Mouse (Mus musculus): ENCODE results near the gene Hfe2.
"Not testable (repeated sequence)": the region's sequence is repeated elsewhere in the genome, so short reads cannot be mapped to it uniquely, and the experiment has no call there.

Hfe2 gene

DNA sequence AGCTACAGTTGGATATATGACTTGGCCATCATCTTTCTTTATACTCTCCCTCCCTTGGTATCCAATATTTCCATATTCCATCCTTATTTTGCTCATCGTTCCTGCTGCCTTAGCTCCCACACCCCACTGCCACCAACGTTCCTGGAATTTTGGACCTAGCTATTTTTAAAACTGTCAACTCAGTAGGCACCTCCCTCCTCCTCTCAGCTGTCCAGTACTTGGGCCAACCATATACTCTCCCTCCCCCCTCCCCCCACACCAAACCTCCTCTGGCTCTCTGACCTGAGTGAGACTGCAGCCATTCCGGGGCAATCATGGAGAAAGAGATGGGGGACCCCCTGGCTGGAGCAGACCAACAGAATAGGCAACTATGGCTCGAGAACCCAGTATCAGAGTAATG lies at the start of gene Hfe2:
Gene Hfe2 (plus strand): TSS at position 259 of the 400 bp plus-strand sequence.
- in situ Hi-C loops (cut with MboI; ENCODE audit: low sequenced_read_pairs), result no loop called here

DNA sequence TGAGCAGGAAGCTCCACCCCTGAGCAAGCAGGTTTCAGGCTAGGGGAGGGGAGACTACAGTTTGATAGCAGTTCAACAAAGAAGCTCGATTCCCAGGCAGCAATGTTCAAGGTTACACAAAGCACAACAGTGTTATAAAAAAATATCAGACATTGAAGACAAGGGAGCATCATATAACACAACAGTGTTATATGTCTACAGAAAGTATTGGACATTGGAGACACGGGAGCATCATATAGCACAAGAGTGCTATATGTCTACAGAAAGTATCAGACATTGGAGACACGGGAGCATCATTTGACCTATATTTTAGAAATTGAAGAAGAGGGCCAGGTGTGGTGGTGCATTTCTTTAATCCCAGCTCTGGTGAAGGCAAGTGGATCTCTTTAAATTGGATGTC lies 47.9 kb upstream of the Hfe2 start:
- in situ Hi-C loops (cut with MboI; ENCODE audit: low sequenced_read_pairs), result no loop called here

DNA sequence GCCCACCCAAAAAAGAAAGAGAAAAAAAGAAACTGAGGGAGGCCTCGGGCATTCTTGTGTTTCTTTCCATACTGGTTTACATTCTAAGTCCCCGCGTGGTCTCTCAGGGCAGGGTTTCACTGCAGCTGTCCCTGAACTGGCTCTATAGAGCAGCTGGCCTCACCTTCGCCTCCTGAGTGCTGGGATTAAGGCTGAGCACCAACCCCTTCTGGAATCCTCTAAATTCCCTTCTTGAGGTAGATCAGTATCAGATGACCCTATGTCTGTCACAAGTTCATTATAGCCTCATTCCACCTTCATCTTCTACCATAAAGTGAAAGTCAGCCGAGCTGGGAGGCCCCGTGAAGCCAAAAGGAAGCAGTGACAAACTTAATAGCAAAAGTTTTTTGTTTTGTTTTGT lies 47.4 kb upstream of the Hfe2 start:
- in situ Hi-C loops (cut with MboI; ENCODE audit: low sequenced_read_pairs), result no loop called here

DNA sequence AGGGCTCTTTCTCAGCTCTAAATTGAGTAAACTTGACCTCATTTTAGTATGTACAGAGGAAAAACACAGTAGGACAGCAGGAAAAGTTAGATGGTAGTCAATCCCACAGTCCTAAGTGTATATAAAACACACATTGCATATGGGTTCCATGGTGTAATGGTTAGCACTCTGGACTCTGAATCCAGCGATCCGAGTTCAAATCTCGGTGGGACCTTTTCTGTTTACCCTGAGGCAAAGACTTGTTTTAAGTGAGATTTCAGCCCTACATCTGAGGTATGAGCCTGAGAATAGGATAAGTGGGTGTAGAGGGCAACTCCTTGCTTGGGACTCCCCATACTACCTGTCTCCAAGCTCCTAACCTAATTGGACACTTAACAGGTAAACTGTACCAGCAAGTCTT lies 45.7 kb upstream of the Hfe2 start:
- in situ Hi-C loops (cut with MboI; ENCODE audit: low sequenced_read_pairs), result no loop called here

DNA sequence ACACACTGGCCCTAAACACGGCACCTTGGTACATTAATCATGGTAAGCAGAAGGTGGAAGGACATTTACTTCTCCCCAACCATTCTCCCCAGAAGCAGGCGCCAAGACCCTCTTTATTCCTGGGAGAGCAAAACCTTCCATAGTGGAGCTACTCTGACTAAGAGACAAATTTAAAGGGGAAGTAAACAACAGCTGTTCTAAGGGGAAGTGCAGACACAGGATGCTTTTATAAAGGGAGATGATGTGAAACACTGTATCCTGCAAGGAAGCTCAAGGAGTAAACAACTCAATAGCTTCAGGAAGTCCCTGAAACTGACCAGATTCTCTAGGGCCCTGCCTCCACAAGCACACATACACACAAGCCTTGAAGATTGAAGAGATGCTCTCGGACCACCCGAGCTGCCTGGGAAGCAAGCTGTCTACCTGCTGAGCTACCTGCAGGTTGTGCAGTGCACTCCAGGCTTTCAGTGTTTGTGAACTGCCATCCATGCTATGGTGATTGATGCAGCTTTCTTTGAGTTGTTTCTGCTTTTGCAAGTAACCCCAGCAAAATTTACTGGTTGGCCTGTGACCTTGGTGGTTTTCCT lies 44.2 kb upstream of the Hfe2 start:
- in situ Hi-C loops (cut with MboI; ENCODE audit: low sequenced_read_pairs), result no loop called here

DNA sequence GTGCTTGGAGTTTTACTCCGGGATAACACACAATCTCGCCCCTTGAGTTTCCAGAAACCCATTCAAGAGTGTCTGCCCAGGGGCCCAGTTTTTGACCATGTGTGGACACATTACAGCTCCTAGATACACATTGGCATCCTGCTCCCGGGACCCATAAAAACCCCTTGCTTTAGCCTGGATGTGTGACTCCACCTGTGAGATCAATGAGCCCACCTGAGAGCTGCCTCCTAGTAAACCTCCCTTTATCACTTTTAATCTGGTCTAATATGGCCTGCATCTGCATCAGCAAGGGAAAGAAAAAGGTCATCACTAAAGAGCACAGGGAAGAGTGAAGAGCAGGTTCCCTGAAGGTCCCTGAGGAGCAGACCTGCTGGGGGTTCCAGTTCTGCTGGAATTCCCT lies 43.1 kb upstream of the Hfe2 start:
- in situ Hi-C loops (cut with MboI; ENCODE audit: low sequenced_read_pairs), result no loop called here

DNA sequence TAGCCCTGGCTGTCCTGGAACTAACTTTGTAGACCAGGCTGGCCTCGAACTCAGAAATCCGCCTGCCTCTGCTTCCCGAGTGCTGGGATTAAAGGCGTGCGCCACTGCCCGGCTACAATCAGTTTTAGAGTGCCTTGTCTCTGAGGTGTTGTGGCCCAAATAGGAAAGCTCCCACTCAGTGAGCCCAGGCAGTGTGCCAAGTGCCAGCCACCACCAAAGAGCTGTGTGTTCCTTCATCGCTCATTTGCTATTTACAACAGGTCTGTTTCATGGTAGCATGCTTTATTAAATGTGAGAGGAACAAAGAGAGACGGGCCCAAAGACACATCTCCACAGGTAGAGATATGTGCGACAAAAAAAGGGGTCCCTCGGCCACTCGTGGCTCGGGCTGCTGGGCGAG lies 42.5 kb upstream of the Hfe2 start:
- in situ Hi-C loops (cut with MboI; ENCODE audit: low sequenced_read_pairs), result no loop called here

DNA sequence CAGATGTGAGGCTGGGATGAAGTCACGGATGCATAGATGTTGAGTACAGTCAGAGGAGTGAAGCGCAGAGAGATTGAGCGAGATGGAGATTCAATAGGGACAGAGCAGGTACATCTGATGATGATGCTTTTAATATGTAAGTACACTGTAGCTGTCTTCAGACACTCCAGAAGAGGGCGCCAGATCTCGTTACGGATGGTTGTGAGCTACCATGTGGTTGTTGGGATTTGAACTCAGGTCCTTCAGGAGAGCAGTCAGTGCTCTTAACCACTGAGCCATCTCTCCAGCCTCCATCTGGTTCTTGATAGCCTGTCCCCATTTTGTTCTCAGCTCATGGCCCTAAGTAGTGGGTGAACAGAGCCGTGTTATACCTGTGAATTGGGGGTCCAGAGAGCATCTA lies 41.9 kb upstream of the Hfe2 start:
- in situ Hi-C loops (cut with MboI; ENCODE audit: low sequenced_read_pairs), result not testable (repeated sequence)

DNA sequence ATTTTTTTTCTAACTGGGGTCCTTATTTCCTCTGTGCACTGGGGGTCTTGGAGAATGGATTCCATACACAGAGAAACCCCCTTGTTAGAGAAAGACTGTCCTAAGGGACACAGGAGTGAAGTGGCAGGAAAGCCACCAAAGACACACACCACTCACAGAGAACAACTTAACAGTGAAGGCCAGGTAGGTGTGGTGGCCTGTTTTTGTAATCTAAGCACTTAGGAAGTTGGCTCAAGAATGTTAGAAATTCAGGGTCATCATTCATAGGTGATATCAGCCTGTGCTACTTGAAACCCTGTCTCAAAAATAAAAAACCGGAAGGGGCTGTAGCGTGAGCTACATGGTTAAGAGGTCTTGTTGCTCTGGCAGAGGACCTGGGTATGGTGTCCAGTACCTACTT lies 41.0 kb upstream of the Hfe2 start:
- in situ Hi-C loops (cut with MboI; ENCODE audit: low sequenced_read_pairs), result no loop called here

DNA sequence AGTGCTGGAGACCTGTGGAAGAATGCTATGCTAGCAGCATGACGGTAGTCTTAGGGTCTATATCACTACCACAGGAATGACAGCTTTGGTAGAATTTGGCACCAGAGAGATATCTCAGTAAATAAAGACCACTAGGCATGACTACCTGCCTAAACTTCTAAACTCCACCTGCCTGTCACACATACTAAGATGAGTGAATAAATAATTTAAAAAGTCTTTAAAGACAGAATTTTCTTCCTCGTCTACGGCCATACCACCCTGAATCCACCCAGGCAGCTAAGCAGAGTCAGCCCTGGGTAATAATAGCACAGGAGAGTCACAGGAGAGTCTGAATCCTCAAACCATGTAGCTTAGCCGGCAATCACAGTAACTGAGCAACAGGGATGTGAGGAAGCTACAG lies 40.1 kb upstream of the Hfe2 start:
- in situ Hi-C loops (cut with MboI; ENCODE audit: low sequenced_read_pairs), result no loop called here

DNA sequence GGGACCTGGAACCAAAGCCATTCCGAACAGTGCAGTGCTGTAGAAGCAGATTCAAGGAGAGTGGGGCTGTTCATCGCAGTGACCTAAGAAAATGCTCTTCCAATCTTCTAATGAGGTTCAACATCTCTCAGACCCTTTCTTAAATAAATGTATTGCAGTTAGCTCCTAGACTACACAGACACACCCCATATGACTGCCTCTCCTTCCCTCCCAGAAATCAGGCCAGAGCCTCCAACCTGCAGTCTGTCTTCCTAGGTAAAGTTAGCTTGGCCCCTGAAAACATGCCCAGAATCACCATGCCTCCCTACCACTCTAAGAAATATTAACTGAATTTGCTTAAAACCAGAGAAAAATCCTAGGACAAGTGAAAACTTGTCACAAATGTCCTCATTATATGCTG lies 39.6 kb upstream of the Hfe2 start:
- in situ Hi-C loops (cut with MboI; ENCODE audit: low sequenced_read_pairs), result no loop called here

DNA sequence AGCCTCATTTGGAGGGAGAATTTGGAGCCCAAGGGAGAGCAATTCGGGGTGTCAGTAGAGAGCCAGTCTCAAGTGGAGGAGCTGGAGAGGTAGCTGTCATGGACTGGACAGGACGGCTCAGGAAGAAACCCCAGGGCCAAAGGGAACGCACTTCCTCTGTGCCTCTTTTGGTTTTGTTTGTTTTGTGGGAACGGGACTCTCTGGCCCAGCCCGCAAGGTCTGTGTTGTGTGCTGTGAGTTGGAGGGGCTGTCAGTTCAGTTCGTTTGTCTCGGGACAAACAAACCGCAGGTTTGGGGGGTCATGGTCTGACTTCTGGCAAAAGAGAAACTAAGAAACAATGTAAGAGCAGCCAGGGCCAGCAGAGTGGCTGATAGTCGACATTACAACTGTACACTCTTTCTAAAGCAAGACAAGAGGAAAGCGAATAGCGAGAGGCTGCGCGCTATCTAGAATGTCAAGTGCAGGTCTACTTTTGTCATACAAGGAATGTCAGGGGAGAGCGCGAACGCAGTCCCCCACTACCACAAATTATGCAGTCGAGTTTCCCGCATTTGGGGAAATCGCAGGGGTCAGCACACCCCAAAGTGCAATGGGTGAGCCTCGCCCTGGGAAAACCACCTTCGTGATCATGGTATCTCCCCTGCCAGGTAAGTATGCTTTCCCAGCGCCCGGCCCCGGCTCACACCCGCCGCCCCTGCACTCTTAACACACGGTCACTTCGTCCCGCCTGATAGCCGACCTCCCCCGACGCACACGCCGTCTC lies 38.7 kb upstream of the Hfe2 start:
- in situ Hi-C loops (cut with MboI; ENCODE audit: low sequenced_read_pairs), result not testable (repeated sequence)

DNA sequence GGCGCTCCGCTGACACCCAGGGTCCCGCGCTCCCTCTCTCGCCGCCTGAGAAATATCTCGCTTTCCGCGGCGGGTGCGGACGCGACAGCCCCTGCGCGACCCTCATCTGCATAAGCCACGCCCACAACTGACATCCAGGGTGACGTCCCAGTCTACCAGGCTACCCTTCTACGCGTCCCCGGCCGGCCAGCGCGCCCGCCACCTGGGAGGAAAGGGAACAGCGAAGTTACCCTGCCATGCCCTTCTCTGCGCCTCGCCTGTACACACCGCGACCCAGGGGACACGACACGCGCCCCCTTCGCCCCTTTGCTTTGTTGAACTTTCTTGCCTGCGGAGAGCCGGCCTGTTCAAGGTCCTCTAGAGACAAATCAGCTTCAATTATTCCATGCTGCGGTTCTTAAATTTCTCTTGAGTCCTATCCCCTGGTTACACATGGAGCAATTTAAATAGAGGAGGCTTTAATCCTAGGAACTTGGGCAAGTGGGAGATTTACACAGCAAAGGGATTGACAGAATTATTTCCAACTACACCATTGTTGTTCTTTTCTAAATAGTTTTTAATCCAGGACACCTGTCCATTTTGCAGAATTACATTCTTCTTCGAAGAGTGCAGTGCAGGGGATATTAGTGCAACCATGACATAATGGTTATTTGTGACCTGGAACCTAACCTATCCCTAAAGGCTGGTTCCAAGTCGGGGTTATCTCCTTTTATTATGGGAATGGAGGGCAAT lies 38.0 kb upstream of the Hfe2 start:
- in situ Hi-C loops (cut with MboI; ENCODE audit: low sequenced_read_pairs), result not testable (repeated sequence)

DNA sequence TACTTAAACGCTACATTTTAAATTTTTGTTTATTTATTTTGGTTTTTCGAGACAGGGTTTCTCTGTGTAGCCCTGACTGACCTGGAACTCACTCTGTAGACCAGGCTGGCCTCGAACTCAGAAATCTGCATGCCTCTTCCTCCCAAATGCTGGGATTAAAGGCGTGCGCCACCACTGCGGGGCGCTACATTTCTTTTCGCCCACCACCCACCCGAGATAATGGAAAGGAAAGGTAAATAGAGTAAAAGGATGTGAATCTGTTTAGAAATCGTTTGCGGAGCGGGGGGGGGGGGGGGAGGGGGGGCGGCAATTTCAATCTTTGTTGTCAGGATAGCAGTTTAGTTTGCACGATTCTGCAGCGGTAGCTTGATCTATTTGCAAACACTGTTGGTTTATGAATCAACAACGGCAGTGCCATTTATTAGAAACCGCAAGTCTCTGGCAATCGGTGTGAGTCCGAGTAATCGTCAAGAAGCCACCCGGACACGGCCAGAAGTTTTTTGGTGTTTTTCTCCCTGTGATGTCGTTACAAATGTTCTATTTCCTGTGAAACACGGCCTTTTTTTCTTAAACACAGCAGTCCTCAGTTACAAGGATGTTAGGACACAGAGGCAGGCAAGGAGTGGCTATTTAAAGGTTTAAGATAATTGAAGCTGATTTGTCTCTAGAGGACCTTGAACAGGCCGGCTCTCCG lies 37.2 kb upstream of the Hfe2 start:
- in situ Hi-C loops (cut with MboI; ENCODE audit: low sequenced_read_pairs), result no loop called here

DNA sequence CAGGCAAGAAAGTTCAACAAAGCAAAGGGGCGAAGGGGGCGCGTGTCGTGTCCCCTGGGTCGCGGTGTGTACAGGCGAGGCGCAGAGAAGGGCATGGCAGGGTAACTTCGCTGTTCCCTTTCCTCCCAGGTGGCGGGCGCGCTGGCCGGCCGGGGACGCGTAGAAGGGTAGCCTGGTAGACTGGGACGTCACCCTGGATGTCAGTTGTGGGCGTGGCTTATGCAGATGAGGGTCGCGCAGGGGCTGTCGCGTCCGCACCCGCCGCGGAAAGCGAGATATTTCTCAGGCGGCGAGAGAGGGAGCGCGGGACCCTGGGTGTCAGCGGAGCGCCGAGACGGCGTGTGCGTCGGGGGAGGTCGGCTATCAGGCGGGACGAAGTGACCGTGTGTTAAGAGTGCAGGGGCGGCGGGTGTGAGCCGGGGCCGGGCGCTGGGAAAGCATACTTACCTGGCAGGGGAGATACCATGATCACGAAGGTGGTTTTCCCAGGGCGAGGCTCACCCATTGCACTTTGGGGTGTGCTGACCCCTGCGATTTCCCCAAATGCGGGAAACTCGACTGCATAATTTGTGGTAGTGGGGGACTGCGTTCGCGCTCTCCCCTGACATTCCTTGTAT lies 36.6 kb upstream of the Hfe2 start:
- in situ Hi-C loops (cut with MboI; ENCODE audit: low sequenced_read_pairs), result not testable (repeated sequence)

DNA sequence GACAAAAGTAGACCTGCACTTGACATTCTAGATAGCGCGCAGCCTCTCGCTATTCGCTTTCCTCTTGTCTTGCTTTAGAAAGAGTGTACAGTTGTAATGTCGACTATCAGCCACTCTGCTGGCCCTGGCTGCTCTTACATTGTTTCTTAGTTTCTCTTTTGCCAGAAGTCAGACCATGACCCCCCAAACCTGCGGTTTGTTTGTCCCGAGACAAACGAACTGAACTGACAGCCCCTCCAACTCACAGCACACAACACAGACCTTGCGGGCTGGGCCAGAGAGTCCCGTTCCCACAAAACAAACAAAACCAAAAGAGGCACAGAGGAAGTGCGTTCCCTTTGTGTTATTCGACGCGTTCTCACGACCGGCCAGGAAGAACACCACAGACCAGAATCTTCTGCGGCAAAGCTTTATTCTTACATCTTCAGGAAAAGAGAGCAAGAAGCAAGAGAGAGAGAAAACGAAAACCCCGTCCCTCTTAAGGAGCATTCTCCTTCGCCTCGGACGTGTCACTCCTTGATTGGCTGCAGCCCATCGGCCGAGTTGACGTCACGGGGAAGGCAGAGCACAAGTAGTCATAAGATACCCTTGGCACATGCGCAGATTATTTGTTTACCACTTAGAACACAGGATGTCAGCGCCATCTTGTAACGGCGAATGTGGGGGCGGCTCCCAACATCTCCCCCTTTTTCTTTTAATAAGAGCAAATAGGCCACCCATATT lies 35.9 kb upstream of the Hfe2 start:
- in situ Hi-C loops (cut with MboI; ENCODE audit: low sequenced_read_pairs), result not testable (repeated sequence)

DNA sequence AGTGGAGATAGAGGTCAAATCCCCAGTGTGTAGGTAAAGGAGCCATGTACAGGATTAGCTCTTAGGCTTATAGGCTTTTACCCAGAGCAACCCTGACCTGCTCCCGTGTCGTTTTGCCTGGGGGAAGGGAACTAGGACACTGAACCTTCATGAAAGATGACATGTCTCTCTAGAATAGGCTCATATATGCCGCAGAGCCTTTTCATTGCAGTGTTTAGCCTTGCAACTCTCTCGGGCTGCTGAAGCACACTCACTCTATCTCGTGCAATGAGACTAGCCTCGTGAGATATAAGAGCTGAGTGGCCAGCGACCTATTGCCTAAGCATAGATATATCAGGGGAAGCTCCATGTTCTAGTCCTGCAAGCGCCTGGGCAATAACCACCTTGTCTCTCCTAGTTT lies 35.3 kb upstream of the Hfe2 start:
- in situ Hi-C loops (cut with MboI; ENCODE audit: low sequenced_read_pairs), result not testable (repeated sequence)

DNA sequence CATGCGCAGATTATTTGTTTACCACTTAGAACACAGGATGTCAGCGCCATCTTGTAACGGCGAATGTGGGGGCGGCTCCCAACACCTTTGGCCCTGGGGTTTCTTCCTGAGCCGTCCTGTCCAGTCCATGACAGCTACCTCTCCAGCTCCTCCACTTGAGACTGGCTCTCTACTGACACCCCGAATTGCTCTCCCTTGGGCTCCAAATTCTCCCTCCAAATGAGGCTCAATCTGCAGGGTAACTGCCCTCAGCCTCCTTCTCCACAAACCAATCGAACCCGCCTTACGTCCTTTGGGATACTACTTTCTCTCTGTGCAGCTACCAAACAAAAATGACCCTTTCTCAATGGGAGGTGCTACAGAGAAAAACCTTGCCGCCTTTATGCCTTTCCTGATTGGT lies 30.5 kb upstream of the Hfe2 start:
- in situ Hi-C loops (cut with MboI; ENCODE audit: low sequenced_read_pairs), result not testable (repeated sequence)

DNA sequence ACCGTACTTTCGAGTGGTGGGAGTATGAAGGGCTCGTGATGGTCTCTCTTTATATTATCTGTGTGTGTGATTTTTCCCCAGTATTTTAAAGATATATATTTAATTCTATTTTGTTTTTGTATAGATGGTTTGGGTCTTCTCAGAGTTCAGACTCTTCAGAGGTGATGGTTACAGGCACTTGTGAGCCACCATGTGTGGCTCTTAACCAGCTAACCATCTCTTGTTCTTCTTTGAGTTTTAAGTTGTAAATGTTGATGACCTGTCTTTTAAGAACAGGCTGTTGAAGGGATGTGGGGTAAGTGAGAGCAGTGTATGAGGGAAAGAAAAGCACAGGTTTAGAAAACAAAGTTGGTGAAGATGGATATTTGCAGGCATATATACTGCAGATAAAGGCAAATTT lies 30.1 kb upstream of the Hfe2 start:
- in situ Hi-C loops (cut with MboI; ENCODE audit: low sequenced_read_pairs), result no loop called here

DNA sequence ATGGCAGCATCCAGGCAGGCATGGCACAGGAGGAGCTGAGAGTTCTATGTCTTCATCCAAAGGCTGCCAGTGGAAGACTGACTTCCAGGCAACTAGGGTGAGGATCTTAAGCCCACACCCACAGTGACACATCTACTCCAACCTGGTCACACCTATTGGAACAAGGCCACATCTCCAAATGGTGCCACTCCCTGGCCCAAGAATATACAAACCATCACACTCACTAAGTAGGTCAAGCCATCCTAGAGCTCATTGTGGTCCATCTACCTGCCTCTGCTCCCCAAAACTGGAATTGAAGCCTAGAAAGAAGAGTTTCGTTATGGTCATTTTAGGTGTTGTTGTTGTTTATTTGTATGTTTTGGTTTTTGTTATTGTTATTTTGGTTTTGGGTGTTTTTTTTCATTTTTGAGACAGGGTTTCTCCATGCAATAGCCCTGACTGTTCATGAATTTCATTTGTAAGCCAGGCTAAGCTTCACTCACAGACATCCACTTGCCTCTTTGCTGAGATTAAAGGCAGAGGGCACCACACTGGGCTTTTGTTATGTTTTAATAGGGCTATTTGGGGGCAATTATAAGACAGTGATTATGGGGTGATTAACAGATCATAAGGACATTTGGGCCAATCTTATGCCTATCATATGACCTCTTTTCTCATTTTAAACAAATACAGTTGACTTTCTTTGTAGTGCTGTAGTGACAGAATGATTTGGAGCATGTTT lies 29.3 kb upstream of the Hfe2 start:
- in situ Hi-C loops (cut with MboI; ENCODE audit: low sequenced_read_pairs), result no loop called here

All from CH12F3 (cell line).